In the genomic region with DNA sequence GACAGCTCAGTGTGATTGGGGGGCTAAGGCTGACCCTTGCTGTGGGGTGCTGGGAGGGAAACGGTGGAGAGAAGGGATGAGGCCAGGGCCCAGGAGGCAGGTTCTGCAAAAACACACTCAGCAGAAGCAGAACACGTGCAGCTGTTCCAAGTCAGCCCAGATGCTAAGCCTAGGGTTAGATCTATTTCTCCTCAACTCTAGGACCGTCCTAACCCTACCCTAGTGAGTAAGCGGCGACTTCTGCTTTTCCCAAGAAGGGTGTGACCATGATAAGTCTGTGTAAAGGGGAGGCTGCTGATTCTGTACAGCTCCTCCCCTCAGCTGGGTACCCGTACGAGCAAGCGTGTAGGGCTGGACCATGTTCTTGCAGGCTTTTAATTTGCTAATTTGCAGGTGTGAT, we compare ENCODE assay signal across 19 mouse cellular contexts. TPM values are rescaled to one million over a fixed set of nuclear protein-coding genes. Genes with fewer than 3 reads are reported as not detected.
A peak's percentile ranks its signal among the peaks of the same experiment; 100 is the strongest.
DNase-seq lines count a peak whose midpoint lies in the region; ATAC-seq lines count a peak whose summit lies in the region.
"Had no signal": no experiment of that assay in that cellular context is flagged by ENCODE, and none has a peak within 500 bp of the region (broad histone marks: within the 10 kb centered on the region; RNA-seq: fewer than 3 reads in every experiment).

No protein-coding gene starts in this region.

- H3K9ac ChIP-seq in hindbrain, embryonic 14.5 days, result no peak overlapping the region
- no peak overlapping the region for H3K9ac ChIP-seq in hindbrain, embryonic 11.5 days (ENCODE audit: low read depth, low read length)
- no peak overlapping the region for H3K9ac ChIP-seq in neural tube, embryonic 13.5 days
- H3K9ac ChIP-seq in neural tube, embryonic 15.5 days (replicated peaks), result no peak overlapping the region
- H3K9ac ChIP-seq in heart, embryonic 12.5 days, result no peak overlapping the region
- H3K9ac ChIP-seq: embryonic facial prominence, embryonic 13.5 days; heart, embryonic 13.5 days; intestine, embryonic 15.5 days; limb, embryonic 13.5 days; liver, postnatal 0 days had no signal

- no peaks in the 10 kb centered on the region for H3K27me3 ChIP-seq in hindbrain, embryonic 14.5 days (ENCODE audit: control insufficient read depth, insufficient read depth, low read length)
- no peaks in the 10 kb centered on the region for H3K27me3 ChIP-seq in hindbrain, embryonic 11.5 days (ENCODE audit: control insufficient read depth, insufficient read depth, low read length)
- peaks cover 8% of the 10 kb centered on the region for H3K27me3 ChIP-seq in neural tube, embryonic 13.5 days
- 0 out of 2 replicates have a peak, but pooled peaks cover 7% of the 10 kb centered on the region for H3K27me3 ChIP-seq in neural tube, embryonic 15.5 days (replicated peaks)
- peaks cover 42% of the 10 kb centered on the region for H3K27me3 ChIP-seq in megakaryocyte, embryonic 14.5 days (replicated peaks)
- H3K27me3 ChIP-seq in heart, embryonic 12.5 days (replicated peaks), result no peaks in the 10 kb centered on the region
- H3K27me3 ChIP-seq: intestine, embryonic 15.5 days had no signal

- H3K4me2 ChIP-seq in hindbrain, embryonic 14.5 days (replicated peaks), result no peak overlapping the region
- H3K4me2 ChIP-seq in hindbrain, embryonic 11.5 days (replicated peaks; ENCODE audit: low read depth, low read length), result no peak overlapping the region
- H3K4me2 ChIP-seq in neural tube, embryonic 13.5 days, result no peak overlapping the region
- H3K4me2 ChIP-seq in neural tube, embryonic 15.5 days, result no peak overlapping the region
- no peak overlapping the region for H3K4me2 ChIP-seq in heart, embryonic 12.5 days
- H3K4me2 ChIP-seq: embryonic facial prominence, embryonic 13.5 days; heart, embryonic 13.5 days; intestine, embryonic 15.5 days; limb, embryonic 13.5 days had no signal

- DNase-seq in hindbrain, embryonic 14.5 days (ENCODE audit: low spot score), result no peak
- no peak for DNase-seq in hindbrain, embryonic 11.5 days (ENCODE audit: low spot score)
- DNase-seq in cerebellum, postnatal 10 days, result no peak
- no peak for DNase-seq in embryo, embryonic 9.5 days (ENCODE audit: extremely low spot score)
- DNase-seq: adrenal gland, postnatal 10 days; B cell, adult 2 months; heart, postnatal 4 days; liver, postnatal 0 days; retina, postnatal 1 day; thymus, adult 2 months had no signal

- no peak overlapping the region for H3K4me3 ChIP-seq in hindbrain, embryonic 14.5 days (replicated peaks; ENCODE audit: low read length)
- no peak overlapping the region for H3K4me3 ChIP-seq in hindbrain, embryonic 11.5 days (ENCODE audit: low read depth, low read length)
- no peak overlapping the region for H3K4me3 ChIP-seq in neural tube, embryonic 13.5 days
- no peak overlapping the region for H3K4me3 ChIP-seq in neural tube, embryonic 15.5 days (replicated peaks)
- peak overlapping the region; percentile 28 for H3K4me3 ChIP-seq in megakaryocyte, embryonic 14.5 days (replicated peaks)
- H3K4me3 ChIP-seq in heart, embryonic 12.5 days, result no peak overlapping the region
- H3K4me3 ChIP-seq: embryonic facial prominence, embryonic 13.5 days; heart, embryonic 13.5 days; intestine, embryonic 15.5 days; limb, embryonic 13.5 days had no signal

- H3K27ac ChIP-seq in hindbrain, embryonic 14.5 days, result 0 out of 2 replicates have a peak overlapping the region, but pooled peaks have one; percentile 70
- no peak overlapping the region for H3K27ac ChIP-seq in hindbrain, embryonic 11.5 days (ENCODE audit: low read depth, low read length)
- H3K27ac ChIP-seq in neural tube, embryonic 13.5 days (replicated peaks), result 0 out of 2 replicates have a peak overlapping the region, but pooled peaks have one; percentile 63
- no peak overlapping the region for H3K27ac ChIP-seq in neural tube, embryonic 15.5 days (replicated peaks)
- H3K27ac ChIP-seq in heart, embryonic 12.5 days (ENCODE audit: poor library complexity, severe bottlenecking), result no peak overlapping the region
- H3K27ac ChIP-seq: embryonic facial prominence, embryonic 13.5 days; heart, embryonic 13.5 days; intestine, embryonic 15.5 days; kidney, postnatal 0 days; limb, embryonic 13.5 days had no signal

- ATAC-seq in hindbrain, embryonic 14.5 days (ENCODE audit: low FRiP score), result no peak
- ATAC-seq in hindbrain, embryonic 11.5 days (ENCODE audit: low FRiP score), result no peak
- ATAC-seq in neural tube, embryonic 13.5 days (ENCODE audit: low read depth), result no peak
- no peak for ATAC-seq in neural tube, embryonic 15.5 days (ENCODE audit: low FRiP score)
- no peak; the same call in 1 of the 2 replicates for ATAC-seq in heart, embryonic 12.5 days (ENCODE audit: insufficient number of reproducible peaks, low FRiP score)
- ATAC-seq: intestine, embryonic 15.5 days; liver, postnatal 0 days had no signal

- H3K9me3 ChIP-seq in hindbrain, embryonic 14.5 days (ENCODE audit: control insufficient read depth, low read length), result no peaks in the 10 kb centered on the region
- no peaks in the 10 kb centered on the region for H3K9me3 ChIP-seq in hindbrain, embryonic 11.5 days (ENCODE audit: control insufficient read depth, low read length)
- no peaks in the 10 kb centered on the region for H3K9me3 ChIP-seq in neural tube, embryonic 13.5 days
- no peaks in the 10 kb centered on the region for H3K9me3 ChIP-seq in neural tube, embryonic 15.5 days (replicated peaks)
- no peaks in the 10 kb centered on the region for H3K9me3 ChIP-seq in megakaryocyte, embryonic 14.5 days
- H3K9me3 ChIP-seq in heart, embryonic 12.5 days (replicated peaks), result no peaks in the 10 kb centered on the region
- H3K9me3 ChIP-seq: embryonic facial prominence, embryonic 13.5 days; heart, embryonic 13.5 days; intestine, embryonic 15.5 days; limb, embryonic 13.5 days had no signal

- 73% methylated on average over 8 of the region's 8 CpGs for WGBS in hindbrain, embryonic 14.5 days
- WGBS in hindbrain, embryonic 11.5 days, result 77% methylated on average over 8 of the region's 8 CpGs
- 75% methylated on average over 8 of the region's 8 CpGs for WGBS in neural tube, embryonic 13.5 days
- 78% methylated on average over 8 of the region's 8 CpGs for WGBS in neural tube, embryonic 15.5 days
- 59% methylated on average over 8 of the region's 8 CpGs for WGBS in heart, embryonic 12.5 days

- peaks cover 21% of the 10 kb centered on the region for H3K4me1 ChIP-seq in hindbrain, embryonic 14.5 days (replicated peaks; ENCODE audit: control insufficient read depth, insufficient read depth, low read length)
- H3K4me1 ChIP-seq in hindbrain, embryonic 11.5 days (replicated peaks; ENCODE audit: control insufficient read depth, insufficient read depth, low read length), result no peaks in the 10 kb centered on the region; the same call in 1 of the 2 replicates
- H3K4me1 ChIP-seq in neural tube, embryonic 13.5 days (replicated peaks), result peaks cover 32% of the 10 kb centered on the region
- H3K4me1 ChIP-seq in neural tube, embryonic 15.5 days, result peaks cover 29% of the 10 kb centered on the region
- H3K4me1 ChIP-seq in megakaryocyte, embryonic 14.5 days, result peaks cover 49% of the 10 kb centered on the region
- H3K4me1 ChIP-seq in heart, embryonic 12.5 days (replicated peaks), result peaks cover 16% of the 10 kb centered on the region
- H3K4me1 ChIP-seq: intestine, embryonic 15.5 days had no signal

- H3K36me3 ChIP-seq in hindbrain, embryonic 14.5 days (replicated peaks; ENCODE audit: control insufficient read depth, insufficient read depth), result no peaks in the 10 kb centered on the region
- no peaks in the 10 kb centered on the region for H3K36me3 ChIP-seq in hindbrain, embryonic 11.5 days (ENCODE audit: control insufficient read depth, insufficient read depth, low read length)
- H3K36me3 ChIP-seq in neural tube, embryonic 13.5 days, result no peaks in the 10 kb centered on the region
- no peaks in the 10 kb centered on the region for H3K36me3 ChIP-seq in neural tube, embryonic 15.5 days
- H3K36me3 ChIP-seq in megakaryocyte, embryonic 14.5 days (replicated peaks; ENCODE audit: low read length), result no peaks in the 10 kb centered on the region
- H3K36me3 ChIP-seq in heart, embryonic 12.5 days, result no peaks in the 10 kb centered on the region
- H3K36me3 ChIP-seq: embryonic facial prominence, embryonic 13.5 days; heart, embryonic 13.5 days; intestine, embryonic 15.5 days; limb, embryonic 13.5 days had no signal

RNA-seq across cellular contexts. Expression of gene Gtf3c4, which starts 43.9 kb away (rescaled TPM):
- 33.6 and 34.2 TPM in 2 replicates for polyA plus RNA-seq in hindbrain, embryonic 14.5 days (2014; fragmentation: Nextera tagmentation; extraction: Ambion mirVana)
- polyA plus RNA-seq in hindbrain, embryonic 11.5 days (2014; fragmentation: Nextera tagmentation; extraction: Ambion mirVana), result 29.5 and 33.3 TPM in 2 replicates
- polyA plus RNA-seq in neural tube, embryonic 13.5 days (2015; fragmentation: Nextera tagmentation; extraction: Ambion mirVana), result 16.9 and 17.6 TPM in 2 replicates
- 14.2 and 14.4 TPM in 2 replicates for polyA plus RNA-seq in neural tube, embryonic 15.5 days (2015; fragmentation: Nextera tagmentation; extraction: Ambion mirVana)
- 1.9 and 3.2 TPM in 2 replicates for polyA plus RNA-seq in megakaryocyte, embryonic 14.5 days (2012; ENCODE audit: insufficient read depth, low replicate concordance)
- 14.7 and 15.0 TPM in 2 replicates for polyA plus RNA-seq in heart, embryonic 12.5 days (2016; fragmentation: Nextera tagmentation; extraction: Ambion mirVana)

RNA-seq across cellular contexts. Expression of gene Ddx31, which starts 43.9 kb away (rescaled TPM):
- 13.2 and 14.3 TPM in 2 replicates for polyA plus RNA-seq in hindbrain, embryonic 14.5 days (2014; fragmentation: Nextera tagmentation; extraction: Ambion mirVana)
- polyA plus RNA-seq in hindbrain, embryonic 11.5 days (2014; fragmentation: Nextera tagmentation; extraction: Ambion mirVana), result 18.5 and 19.8 TPM in 2 replicates
- 10.3 and 10.5 TPM in 2 replicates for polyA plus RNA-seq in neural tube, embryonic 13.5 days (2015; fragmentation: Nextera tagmentation; extraction: Ambion mirVana)
- polyA plus RNA-seq in neural tube, embryonic 15.5 days (2015; fragmentation: Nextera tagmentation; extraction: Ambion mirVana), result 11.0 and 12.3 TPM in 2 replicates
- 2.2 and 4.0 TPM in 2 replicates for polyA plus RNA-seq in megakaryocyte, embryonic 14.5 days (2012; ENCODE audit: insufficient read depth, low replicate concordance)
- 10.2 TPM in 2 replicates for polyA plus RNA-seq in heart, embryonic 12.5 days (2016; fragmentation: Nextera tagmentation; extraction: Ambion mirVana)

Comparison
In these comparisons a context has a peak if more than half of its experiments do, and no peak if none do; other contexts are left out.
1. H3K27ac ChIP-seq: peak in hindbrain, embryonic 14.5 days (single experiment) and neural tube, embryonic 13.5 days (single experiment); none in hindbrain, embryonic 11.5 days (single experiment), neural tube, embryonic 15.5 days (single experiment) and heart, embryonic 12.5 days (single experiment).